Mouse (Mus musculus) neural tube, embryonic 11.5 days (tissue): Measurements from ENCODE around the gene Rbm20. TPM values are rescaled to one million over a fixed set of nuclear protein-coding genes. Genes with fewer than 3 reads are reported as not detected.

Source experiments
- ATAC-seq: fragments of 200-750 bp; cut with Nextera tagmentation; 2 replicates; pipeline ENCODE4 v1.8.0; 2017; ENCODE audit warnings: moderate number of reproducible peaks, mild to moderate bottlenecking, moderate TSS enrichment, moderate library complexity; ENCODE audit not compliant: insufficient read depth, low FRiP score, low TSS enrichment
- DNase-seq: peaks from one replicate; pipeline ENCODE4 v3.0.0-alpha.2; 2015; ENCODE audit warnings: low spot score
- H3K27ac ChIP-seq: fragments of 300-500 bp; sonication (generic); 2 replicates; pipeline ENCODE4 v1.5.1; 2014; ENCODE audit warnings: low read depth, mild to moderate bottlenecking, low read length
- H3K27me3 ChIP-seq: fragments of 300-500 bp; sonication (generic); 2 replicates; pipeline ENCODE4 v1.6.1; 2014; ENCODE audit warnings: mild to moderate bottlenecking, low read length, mixed read lengths; ENCODE audit not compliant: control insufficient read depth, insufficient read depth
- H3K36me3 ChIP-seq: fragments of 300-500 bp; sonication (generic); 2 replicates; pipeline ENCODE4 v1.6.1; 2014; ENCODE audit warnings: mild to moderate bottlenecking, low read length, moderate library complexity, mixed read lengths; ENCODE audit not compliant: control insufficient read depth, insufficient read depth
- H3K4me1 ChIP-seq: fragments of 300-500 bp; sonication (generic); 2 replicates; pipeline ENCODE4 v1.6.1; 2014; ENCODE audit warnings: low read length, mixed read lengths; ENCODE audit not compliant: control insufficient read depth, insufficient read depth
- H3K4me2 ChIP-seq: fragments of 300-500 bp; sonication (generic); 2 replicates; pipeline ENCODE4 v1.6.1; 2014; ENCODE audit warnings: low read depth, mild to moderate bottlenecking, moderate library complexity
- H3K4me3 ChIP-seq: fragments of 300-500 bp; sonication (generic); 2 replicates; pipeline ENCODE4 v1.5.1; 2014; ENCODE audit warnings: low read depth, low read length
- H3K9ac ChIP-seq: fragments of 300-500 bp; sonication (generic); 2 replicates; pipeline ENCODE4 v1.6.1; 2014; ENCODE audit warnings: mild to moderate bottlenecking, low read length
- H3K9me3 ChIP-seq: fragments of 300-500 bp; sonication (generic); 2 replicates; pipeline ENCODE4 v1.6.1; 2016; ENCODE audit warnings: low read length; ENCODE audit not compliant: control insufficient read depth
- WGBS: fragments of 180-500 bp; shearing (Covaris S2); extraction: QIAGEN DNeasy Blood & Tissue Kit; methylation state at CpG from one replicate; pipeline ENCODE4 v1.1.7; 2014; 5-methylcytosine and 5-hydroxymethylcytosine counted together
- polyA plus RNA-seq: library from polyadenylated mRNA; unstranded; fragments of >200 nt; fragmentation: Nextera tagmentation; extraction: Ambion mirVana; gene quantifications from 2 replicates; pipeline ENCODE4 v1.2.1, GENCODE M21; 2014

Rbm20 gene
- polyA plus RNA-seq, 1 experiment from 2014 or later, result 2.3 TPM

DNA sequence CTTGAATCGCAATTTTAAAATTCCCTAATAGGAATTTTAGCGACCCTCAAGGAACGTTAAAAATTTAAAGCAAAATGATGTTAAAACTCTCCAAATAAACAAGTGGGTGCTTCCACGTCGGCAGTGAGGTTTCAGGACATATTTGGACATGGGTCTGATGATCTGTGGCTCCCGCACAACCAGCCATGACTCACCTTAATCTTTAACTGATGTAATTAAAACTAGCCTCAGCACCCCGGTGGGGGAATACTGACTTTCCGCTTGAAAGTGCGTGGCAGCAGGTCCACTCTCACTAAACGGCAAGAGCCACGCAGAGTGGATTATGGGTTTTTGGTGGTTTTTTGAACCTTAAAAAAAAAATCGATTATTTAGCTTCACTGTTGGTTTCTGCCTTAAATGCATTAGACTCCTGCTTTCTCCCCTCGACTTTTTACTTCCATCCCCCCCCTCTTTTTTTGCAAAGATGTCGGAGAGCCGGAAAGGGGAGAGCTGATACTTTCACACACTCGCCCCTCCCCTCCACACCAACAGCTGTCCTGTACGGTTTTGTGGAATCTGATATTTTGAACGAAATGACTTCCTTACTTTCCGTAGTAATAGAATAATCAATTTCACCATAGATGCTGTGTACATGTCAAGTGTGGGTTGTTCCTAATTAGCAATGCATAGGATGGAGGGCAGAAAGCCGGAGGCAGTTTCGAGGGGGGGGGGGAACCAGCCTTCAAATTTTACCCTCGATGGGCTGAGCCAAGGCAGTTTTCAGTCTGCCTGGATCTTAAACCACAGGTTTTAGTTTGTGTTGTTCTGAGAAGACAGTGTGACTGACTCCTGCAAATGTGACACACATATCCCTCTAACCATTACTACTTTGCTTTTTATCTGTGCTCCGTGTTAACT is 117.1 kb downstream of the Rbm20 start:
- Histone ChIP-seq H3K4me3 (no peak overlapping the region), H3K36me3 (no peaks in the 10 kb centered on the region), H3K4me1 (no peaks in the 10 kb centered on the region), H3K9ac (no peak overlapping the region), H3K27me3 (no peaks in the 10 kb centered on the region), H3K9me3 (no peaks in the 10 kb centered on the region), H3K27ac (no peak overlapping the region), H3K4me2 (no peak overlapping the region)
- no peak for DNase-seq
- WGBS, result 85% methylated on average over 23 of the region's 23 CpGs
- ATAC-seq, result no peak

DNA sequence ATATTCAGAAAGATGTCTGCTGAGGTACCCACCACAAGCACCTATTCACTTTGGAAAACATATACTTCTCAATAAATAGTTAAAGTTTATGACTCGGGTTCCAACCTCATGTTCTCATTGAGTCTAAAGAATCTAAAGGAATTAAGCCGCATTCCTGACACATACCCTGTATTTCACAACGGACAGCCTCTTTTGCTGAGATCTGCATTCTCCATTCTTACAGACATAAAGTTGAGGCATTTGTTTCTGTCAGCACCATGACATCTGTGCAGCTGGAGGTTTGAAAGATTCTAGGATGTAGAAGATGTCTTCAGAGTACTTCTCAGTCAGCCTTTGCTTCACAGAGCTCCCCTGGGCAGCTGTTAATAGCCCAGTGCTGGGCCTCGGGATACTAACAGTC is 117.9 kb downstream of the Rbm20 start:
- Histone ChIP-seq H3K27ac (no peak overlapping the region), H3K36me3 (no peaks in the 10 kb centered on the region), H3K9me3 (no peaks in the 10 kb centered on the region), H3K4me1 (no peaks in the 10 kb centered on the region), H3K4me3 (no peak overlapping the region), H3K27me3 (no peaks in the 10 kb centered on the region), H3K4me2 (no peak overlapping the region), H3K9ac (no peak overlapping the region)
- no peak for DNase-seq
- no peak for ATAC-seq
- 81% methylated on average over 4 of the region's 4 CpGs for WGBS

DNA sequence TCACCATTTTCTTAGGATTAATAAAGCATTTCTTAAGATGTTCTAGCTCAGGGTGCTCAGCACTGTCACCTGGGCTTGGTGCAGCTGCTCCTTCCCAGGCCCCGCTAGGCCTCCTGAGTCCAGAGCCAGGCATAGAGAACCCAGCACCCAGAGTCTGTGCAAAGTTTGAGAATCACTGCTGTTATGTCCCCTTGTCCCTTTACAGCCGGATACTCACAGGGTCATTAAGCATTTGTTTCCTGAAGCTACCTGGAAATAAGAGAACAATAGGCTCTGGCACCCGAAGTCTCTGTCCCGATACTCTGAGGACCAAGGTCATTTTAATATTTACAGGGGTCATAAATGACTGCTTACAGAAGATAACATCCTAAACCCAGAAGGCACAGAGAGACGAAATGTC is 118.9 kb downstream of the Rbm20 start:
- ATAC-seq (no peak), DNase-seq (no peak)
- Histone ChIP-seq H3K36me3 (no peaks in the 10 kb centered on the region), H3K4me3 (no peak overlapping the region), H3K27ac (no peak overlapping the region), H3K4me2 (no peak overlapping the region), H3K27me3 (no peaks in the 10 kb centered on the region), H3K9me3 (no peaks in the 10 kb centered on the region), H3K9ac (no peak overlapping the region), H3K4me1 (no peaks in the 10 kb centered on the region)
- WGBS, result 80% methylated on average over 5 of the region's 5 CpGs

DNA sequence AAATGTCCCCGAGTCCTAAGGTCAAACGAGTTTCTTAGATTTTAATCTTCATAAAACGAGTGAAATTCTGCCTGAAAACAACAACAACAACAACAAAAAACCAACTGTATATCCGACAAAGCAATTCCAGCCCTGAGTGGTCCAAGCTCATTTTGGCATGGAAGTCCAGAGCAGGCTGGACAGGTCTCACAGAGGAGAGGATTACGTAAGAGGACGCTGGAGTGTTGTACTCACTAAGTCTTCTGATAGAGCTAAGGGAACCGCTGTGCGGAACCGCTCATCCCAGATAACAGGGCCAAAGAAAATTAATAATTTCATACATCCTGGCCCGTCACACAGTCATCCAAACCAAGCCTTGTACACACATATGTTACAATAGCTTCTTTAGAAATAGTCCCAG is 120.7 kb downstream of the Rbm20 start:
- WGBS, result 86% methylated on average over 10 of the region's 10 CpGs
- no peak for DNase-seq

DNA sequence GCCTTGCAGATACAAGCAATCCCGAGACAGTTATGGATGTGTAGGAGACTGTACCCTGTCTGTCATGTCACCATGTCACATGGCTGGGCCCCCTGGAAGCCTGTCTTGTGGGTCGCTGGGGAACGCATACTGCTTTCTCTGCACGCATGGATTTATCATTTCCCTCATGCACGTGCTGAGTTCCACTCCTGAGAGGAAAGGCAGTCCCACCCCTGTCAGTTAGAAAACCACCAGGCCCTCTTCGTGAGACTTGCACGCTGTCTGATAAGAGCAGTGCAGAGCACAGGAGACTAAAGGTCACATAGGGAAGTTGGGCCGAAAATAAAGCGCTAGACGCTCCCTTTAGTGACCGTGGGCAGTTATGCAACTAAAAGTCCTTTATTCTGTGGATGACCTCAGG is 122.8 kb downstream of the Rbm20 start:
- no peak for DNase-seq
- 74% methylated on average over 11 of the region's 11 CpGs for WGBS
- Histone ChIP-seq H3K9ac (no peak overlapping the region), H3K4me1 (no peaks in the 10 kb centered on the region), H3K36me3 (no peaks in the 10 kb centered on the region), H3K27me3 (no peaks in the 10 kb centered on the region), H3K4me2 (no peak overlapping the region), H3K9me3 (no peaks in the 10 kb centered on the region), H3K4me3 (no peak overlapping the region), H3K27ac (no peak overlapping the region)
- ATAC-seq, result no peak

More for the DNA sequence above, 120.7 kb downstream of the Rbm20 start:
- no peaks in the 10 kb centered on the region for H3K4me1 ChIP-seq
- H3K36me3 ChIP-seq, result no peaks in the 10 kb centered on the region
- no peak overlapping the region for H3K9ac ChIP-seq
- H3K4me2 ChIP-seq, result no peak overlapping the region
- H3K4me3 ChIP-seq, result no peak overlapping the region
- H3K27ac ChIP-seq, result no peak overlapping the region
- H3K9me3 ChIP-seq, result no peaks in the 10 kb centered on the region
- H3K27me3 ChIP-seq, result no peaks in the 10 kb centered on the region
- ATAC-seq, result no peak

DNA sequence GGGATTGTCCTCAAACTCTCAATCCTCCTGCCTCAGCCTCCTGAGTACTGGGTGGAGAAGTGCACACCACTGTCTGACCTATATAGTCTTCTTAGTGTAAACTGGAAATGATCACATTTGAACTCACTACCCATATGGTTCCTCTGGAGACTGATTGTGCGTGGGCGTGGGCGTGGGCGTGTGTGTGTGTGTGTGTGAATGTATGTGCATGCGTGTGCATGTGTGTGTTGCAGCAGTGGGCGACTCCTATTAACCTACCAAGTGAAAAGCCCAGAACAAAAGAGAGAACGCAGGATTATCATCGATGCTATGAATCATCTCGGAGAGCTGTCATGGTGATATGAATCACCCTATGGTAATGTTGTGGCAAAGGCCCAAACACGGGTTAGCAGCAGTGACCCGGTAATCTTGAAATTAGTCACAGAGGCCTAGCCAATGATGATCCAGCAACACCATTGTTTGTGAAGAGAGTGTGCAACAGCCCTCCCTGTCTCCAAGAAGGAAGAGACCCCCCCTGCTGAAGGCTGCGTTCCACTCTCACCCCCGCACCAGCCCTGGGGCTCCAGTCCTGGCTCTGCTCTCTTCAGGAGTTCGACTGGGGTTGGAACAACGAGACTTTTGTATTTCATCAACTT is 123.4 kb downstream of the Rbm20 start:
- Histone ChIP-seq H3K9me3 (no peaks in the 10 kb centered on the region), H3K4me2 (no peak overlapping the region), H3K27ac (no peak overlapping the region), H3K4me3 (no peak overlapping the region), H3K4me1 (no peaks in the 10 kb centered on the region), H3K9ac (no peak overlapping the region), H3K27me3 (no peaks in the 10 kb centered on the region), H3K36me3 (no peaks in the 10 kb centered on the region)
- ATAC-seq (no peak), DNase-seq (no peak)
- 74% methylated on average over 15 of the region's 15 CpGs for WGBS

DNA sequence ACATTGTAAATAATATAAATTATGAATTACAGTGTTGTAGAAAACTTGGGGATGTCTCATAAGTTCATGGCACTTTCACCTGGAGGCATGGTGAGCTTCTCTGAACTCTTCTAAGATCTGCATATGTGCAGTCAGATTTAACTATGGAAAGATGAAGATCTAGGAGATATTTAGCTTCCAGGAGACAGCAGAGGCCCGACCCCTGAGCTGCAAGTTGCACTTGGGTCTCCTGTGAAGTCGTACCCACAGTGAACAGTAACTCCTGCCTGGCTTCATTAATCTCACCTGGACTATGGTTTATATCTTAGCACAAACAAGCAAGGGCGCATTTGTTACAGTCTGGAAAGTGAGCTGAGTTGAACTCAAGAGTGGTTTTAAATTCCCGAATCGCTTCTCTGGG is 124.3 kb downstream of the Rbm20 start:
- H3K4me3 ChIP-seq, result no peak overlapping the region
- no peaks in the 10 kb centered on the region for H3K27me3 ChIP-seq
- H3K9me3 ChIP-seq, result no peaks in the 10 kb centered on the region
- DNase-seq, result no peak
- H3K36me3 ChIP-seq, result no peaks in the 10 kb centered on the region
- ATAC-seq, result no peak
- H3K4me2 ChIP-seq, result no peak overlapping the region
- H3K27ac ChIP-seq, result no peak overlapping the region
- H3K9ac ChIP-seq, result no peak overlapping the region
- no peaks in the 10 kb centered on the region for H3K4me1 ChIP-seq
- 91% methylated on average over 5 of the region's 5 CpGs for WGBS

DNA sequence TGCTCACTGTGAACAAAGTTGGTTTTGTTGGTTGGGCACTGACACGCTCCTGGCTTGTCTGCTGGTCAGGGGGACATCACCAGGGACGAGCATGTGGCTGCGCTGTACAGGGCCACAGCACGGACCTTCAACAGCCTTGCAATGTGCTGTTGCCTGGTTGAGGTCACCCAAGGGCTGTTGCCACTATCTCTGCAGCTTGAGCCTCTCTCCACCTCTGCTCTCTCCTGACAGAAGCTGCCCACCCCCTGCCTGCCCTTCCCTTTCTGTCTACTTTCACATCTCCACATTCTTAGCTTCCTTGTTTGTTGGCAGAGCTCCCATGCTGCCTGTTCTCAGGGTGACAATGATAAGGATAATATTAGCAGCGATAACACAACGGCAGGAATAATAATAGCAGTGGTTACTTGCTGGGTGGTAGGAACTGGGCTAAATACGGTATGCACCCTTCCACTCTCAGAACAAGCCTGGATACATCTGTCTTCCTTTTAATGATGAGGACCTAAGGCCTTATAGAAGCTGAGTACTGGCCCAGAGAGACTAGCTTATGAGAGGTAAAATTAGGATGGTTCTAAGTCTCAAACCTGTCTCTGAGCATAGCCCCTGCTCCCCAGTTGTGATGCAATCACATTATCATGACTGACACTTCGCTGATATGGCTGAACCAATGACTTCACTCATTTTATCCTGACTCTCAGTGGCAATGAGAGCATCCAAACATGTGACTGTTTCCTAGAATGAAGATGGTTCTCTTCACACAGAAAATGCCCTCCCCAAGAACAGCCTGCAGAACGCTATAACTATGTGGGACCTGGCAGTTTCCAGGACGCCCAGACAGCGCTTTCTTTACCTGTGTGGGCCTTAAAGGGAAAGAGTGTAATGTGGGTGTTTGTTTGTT is 124.9 kb downstream of the Rbm20 start:
- Histone ChIP-seq H3K9ac (no peak overlapping the region), H3K27me3 (no peaks in the 10 kb centered on the region), H3K4me2 (no peak overlapping the region), H3K27ac (no peak overlapping the region), H3K9me3 (no peaks in the 10 kb centered on the region), H3K4me1 (no peaks in the 10 kb centered on the region), H3K4me3 (no peak overlapping the region), H3K36me3 (no peaks in the 10 kb centered on the region)
- WGBS, result 89% methylated on average over 11 of the region's 11 CpGs
- no peak for DNase-seq
- no peak for ATAC-seq
